Mouse (Mus musculus): ENCODE measurements around the gene Cpxm2.

DNA sequence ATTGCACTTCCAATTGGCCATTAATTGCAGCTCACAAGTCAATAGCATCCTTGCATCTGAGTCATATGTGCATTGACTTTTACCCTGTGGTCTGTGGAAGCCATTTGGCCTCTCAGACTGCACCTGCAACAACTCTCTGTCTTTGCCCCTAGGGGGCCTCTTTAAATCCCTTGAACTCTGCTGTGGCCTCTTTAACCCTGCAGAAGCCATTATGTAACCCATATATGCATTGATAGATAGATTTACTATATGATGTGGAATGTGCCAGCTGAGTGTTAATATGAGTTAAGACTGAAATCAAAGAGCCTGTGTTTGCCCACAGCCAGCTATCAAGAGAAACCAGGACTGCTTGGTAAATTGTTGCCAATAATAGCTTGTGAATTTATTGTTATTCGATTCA, 44.3 kb upstream of the Cpxm2 start:
- TF ChIP-seq CTCF (IDR thresholded peaks at IDR 0.05; ENCODE audit: borderline replicate concordance, insufficient read depth, low read length) (no peak), POLR2A (IDR thresholded peaks at IDR 0.05; ENCODE audit: low read depth, low read length) (no peak)

Data from embryonic fibroblast, embryonic 13.5 days (primary cell).